Mouse (Mus musculus) forebrain, postnatal 0 days (tissue): ENCODE results near the gene Ccnjl. TPM values are rescaled to one million over a fixed set of nuclear protein-coding genes. Genes with fewer than 3 reads are reported as not detected.

Experiments used
- ATAC-seq: fragments of 200-750 bp; cut with Nextera tagmentation; 2 replicates; pipeline ENCODE4 v1.8.0; 2017; ENCODE audit warnings: mild to moderate bottlenecking, moderate library complexity
- DNase-seq: peaks from one replicate; pipeline ENCODE4 v3.0.0-alpha.2; 2015
- H3K27ac ChIP-seq: fragments of 300-500 bp; sonication (generic); 2 replicates; pipeline ENCODE4 v1.5.1; 2014; ENCODE audit warnings: low read depth, mild to moderate bottlenecking, antibody characterized with exemption, low read length, moderate library complexity, mixed read lengths
- H3K27me3 ChIP-seq: fragments of 300-500 bp; sonication (generic); 2 replicates; pipeline ENCODE4 v1.6.1; 2014; ENCODE audit warnings: mild to moderate bottlenecking, low read length, mixed read lengths; ENCODE audit not compliant: insufficient read depth
- H3K36me3 ChIP-seq: fragments of 300-500 bp; sonication (generic); 2 replicates; pipeline ENCODE4 v1.6.1; 2014; ENCODE audit warnings: mild to moderate bottlenecking, moderate library complexity; ENCODE audit not compliant: insufficient read depth
- H3K4me1 ChIP-seq: fragments of 300-500 bp; sonication (generic); 2 replicates; pipeline ENCODE4 v1.6.1; 2014; ENCODE audit warnings: antibody characterized with exemption; ENCODE audit not compliant: insufficient read depth
- H3K4me2 ChIP-seq: fragments of 300-500 bp; sonication (generic); 2 replicates; pipeline ENCODE4 v1.6.1; 2014; ENCODE audit warnings: low read depth, mild to moderate bottlenecking, moderate library complexity
- H3K4me3 ChIP-seq: fragments of 300-500 bp; sonication (generic); 2 replicates; pipeline ENCODE4 v1.5.1; 2014; ENCODE audit warnings: low read depth, low read length, mixed read lengths
- H3K9ac ChIP-seq: fragments of 300-500 bp; sonication (generic); 2 replicates; pipeline ENCODE4 v1.6.1; 2014; ENCODE audit warnings: mild to moderate bottlenecking
- H3K9me3 ChIP-seq: fragments of 300-500 bp; sonication (generic); 2 replicates; pipeline ENCODE4 v1.6.1; 2016; ENCODE audit warnings: low read length
- CTCF ChIP-seq: sonication (generic); IDR thresholded peaks from 2 replicates; pipeline ENCODE4 v1.5.1; 2016; ENCODE audit warnings: antibody characterized with exemption, control low read depth, low read depth
- WGBS: fragments of 180-500 bp; shearing (Covaris S2); extraction: QIAGEN DNeasy Blood & Tissue Kit; methylation state at CpG from one replicate; pipeline ENCODE4 v1.1.7; 2014; 5-methylcytosine and 5-hydroxymethylcytosine counted together
- polyA plus RNA-seq: library from polyadenylated mRNA; unstranded; fragments of >200 nt; fragmentation: Nextera tagmentation; extraction: Ambion mirVana; gene quantifications from 2 replicates; pipeline ENCODE4 v1.2.1, GENCODE M21; 2015
- total RNA-seq: library from RNA; depleted of rRNA; stranded (reverse); fragments of >200 nt; gene quantifications from 2 replicates; pipeline ENCODE4 v1.2.3, GENCODE M21; 2014; rRNA removed

Gene Ccnjl
- total and polyA plus RNA-seq, 2 experiments from 2014 or later, result 1.3 to 4.5 TPM

DNA sequence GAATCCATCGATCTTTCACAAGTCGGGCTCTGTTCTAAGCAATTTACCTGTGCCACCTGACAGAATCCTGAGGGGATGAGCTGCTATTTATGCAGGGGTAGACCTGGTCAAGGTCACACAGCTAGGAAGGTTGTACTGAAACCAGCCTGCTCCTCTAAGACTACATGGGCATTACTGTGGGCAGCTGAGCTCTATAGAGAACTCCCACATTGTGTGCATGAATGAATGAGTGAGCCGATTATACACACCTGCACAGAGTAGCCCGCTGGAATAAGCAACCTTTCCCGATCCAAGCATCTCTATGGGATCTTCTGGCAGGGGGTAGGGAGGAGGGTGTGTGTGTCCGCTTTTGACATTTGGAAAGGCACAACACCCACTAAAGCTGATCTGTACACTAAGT lies 104.6 kb downstream of the Ccnjl start:
- no peak overlapping the region for H3K9ac ChIP-seq
- peak; percentile 10; the same call in 1 of the 2 replicates for ATAC-seq
- H3K36me3 ChIP-seq, result no peaks in the 10 kb centered on the region
- no peak overlapping the region for H3K27ac ChIP-seq
- no peak for DNase-seq
- H3K9me3 ChIP-seq, result no peaks in the 10 kb centered on the region
- no peaks in the 10 kb centered on the region for H3K27me3 ChIP-seq
- no peak overlapping the region for H3K4me2 ChIP-seq
- no peak for TF ChIP-seq CTCF
- WGBS, result 77% methylated on average over 6 of the region's 6 CpGs
- peaks cover 6% of the 10 kb centered on the region; the same call in 1 of the 2 replicates for H3K4me1 ChIP-seq
- H3K4me3 ChIP-seq, result no peak overlapping the region

DNA sequence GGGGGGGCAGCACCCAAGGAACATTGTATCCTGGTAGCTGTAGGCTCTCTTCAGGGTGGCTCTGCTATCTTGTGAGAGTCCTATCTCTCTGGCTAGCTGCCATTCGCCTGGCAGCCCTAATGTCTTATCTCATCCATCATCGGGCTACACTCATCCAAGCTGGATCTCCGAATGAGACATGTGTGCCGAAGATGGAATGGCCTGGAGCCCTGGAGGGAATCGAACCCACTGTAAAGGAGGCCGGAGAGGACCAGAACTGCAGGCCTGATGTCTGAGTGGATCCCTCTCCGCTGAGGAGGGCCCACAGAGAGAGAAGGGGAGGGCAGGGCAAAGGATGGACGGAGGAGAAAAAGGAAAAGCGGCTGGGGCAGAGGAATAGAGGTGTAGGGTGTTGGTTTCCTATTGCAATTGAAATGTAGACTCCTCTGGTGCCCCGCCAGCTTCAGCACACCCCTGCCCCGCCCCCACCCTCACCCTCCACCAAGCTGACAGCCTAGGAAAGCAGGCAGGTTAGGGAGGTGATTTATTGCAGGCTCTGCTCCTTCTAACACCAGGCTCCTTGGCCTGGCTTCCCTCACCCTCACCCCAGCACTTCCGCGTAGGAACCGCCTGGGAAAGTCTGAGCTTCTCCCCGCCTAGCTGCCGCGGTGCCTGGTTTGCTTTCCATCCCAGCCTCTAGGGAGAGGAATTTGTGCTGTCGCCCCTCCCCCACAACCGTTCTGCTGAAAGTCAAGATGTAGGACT lies 105.2 kb downstream of the Ccnjl start:
- 28% methylated on average over 19 of the region's 19 CpGs for WGBS

More for the DNA sequence above, 105.2 kb downstream of the Ccnjl start:
- no peaks in the 10 kb centered on the region for H3K36me3 ChIP-seq
- no peaks in the 10 kb centered on the region for H3K9me3 ChIP-seq
- ATAC-seq (peak; percentile 69), DNase-seq (peak; percentile 68)
- H3K4me2 ChIP-seq, result peak overlapping the region; percentile 31
- H3K27me3 ChIP-seq, result no peaks in the 10 kb centered on the region
- peak overlapping the region; percentile 18; the same call in 1 of the 2 replicates for H3K9ac ChIP-seq
- no peak overlapping the region for H3K4me3 ChIP-seq
- no peak overlapping the region for H3K27ac ChIP-seq
- peaks cover 6% of the 10 kb centered on the region; the same call in 1 of the 2 replicates for H3K4me1 ChIP-seq
- TF ChIP-seq CTCF, result peak; percentile 19; the same call in 1 of the 2 replicates

Other genes starting within 250 kb of the Ccnjl start
- gene Pttg1, start 102.5 kb upstream of the Ccnjl start, total RNA-seq, result 21.3 and 50.8 TPM in 2 replicates
- 48.7 and 52.1 TPM in 2 replicates for gene Pttg1, start 102.5 kb upstream of the Ccnjl start, polyA plus RNA-seq
- 29.5 and 35.7 TPM in 2 replicates for gene Slu7, start 95.0 kb upstream of the Ccnjl start, total RNA-seq
- gene Slu7, start 95.0 kb upstream of the Ccnjl start, polyA plus RNA-seq, result 56.0 and 59.1 TPM in 2 replicates
- gene C1qtnf2, start 54.5 kb upstream of the Ccnjl start, total RNA-seq, result 15.5 and 16.8 TPM in 2 replicates
- gene C1qtnf2, start 54.5 kb upstream of the Ccnjl start, polyA plus RNA-seq, result 17.6 and 18.7 TPM in 2 replicates
- gene 4933415A04Rik, start 58.3 kb downstream of the Ccnjl start, total RNA-seq, result 0.76 and 1.5 TPM in 2 replicates
- 1.2 and 1.8 TPM in 2 replicates for gene 4933415A04Rik, start 58.3 kb downstream of the Ccnjl start, polyA plus RNA-seq
- gene Fabp6, start 72.8 kb downstream of the Ccnjl start, total RNA-seq, result not detected in 2 replicates
- gene Fabp6, start 72.8 kb downstream of the Ccnjl start, polyA plus RNA-seq, result not detected in 2 replicates
- 26.2 and 29.8 TPM in 2 replicates for gene Pwwp2a, start 153.2 kb downstream of the Ccnjl start, total RNA-seq
- gene Pwwp2a, start 153.2 kb downstream of the Ccnjl start, polyA plus RNA-seq, result 12.2 and 16.6 TPM in 2 replicates
- gene Ttc1, start 219.2 kb downstream of the Ccnjl start, total RNA-seq, result 38.6 and 70.0 TPM in 2 replicates
- 71.3 and 76.9 TPM in 2 replicates for gene Ttc1, start 219.2 kb downstream of the Ccnjl start, polyA plus RNA-seq